Mouse (Mus musculus): Measurements from ENCODE around the gene Slc35c2.

The Slc35c2 gene

DNA sequence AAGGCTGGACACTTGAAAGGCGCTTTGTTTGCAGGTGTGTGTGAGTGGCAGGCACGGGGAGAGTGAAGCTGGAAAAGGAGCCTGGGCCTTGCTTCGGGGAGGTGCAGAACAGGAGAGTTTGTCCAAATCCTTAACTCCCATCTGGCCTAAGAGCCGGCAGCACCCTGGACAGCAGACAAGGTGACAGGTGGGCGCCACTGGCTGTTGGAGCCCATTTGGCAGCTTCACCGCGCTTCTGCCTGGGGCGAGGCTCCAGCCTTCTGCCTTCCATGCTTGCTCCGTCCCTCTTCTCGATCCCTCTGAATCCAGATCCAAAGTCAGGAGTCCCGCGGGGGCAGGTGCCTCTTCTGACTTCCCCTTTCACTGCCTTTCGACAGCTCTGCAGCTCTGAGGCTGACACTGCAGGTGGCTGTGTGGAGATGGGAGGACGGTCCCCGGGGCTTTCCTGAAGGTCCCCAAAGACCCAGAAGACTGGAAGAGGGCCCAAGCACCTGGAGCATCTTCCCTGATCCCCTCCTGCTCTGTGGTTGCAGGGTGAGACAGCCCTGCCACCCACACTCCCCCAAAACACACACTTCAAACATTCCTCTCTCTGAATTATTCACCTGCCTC, 48.0 kb downstream of the Slc35c2 start:
- no peak for DNase-seq (ENCODE audit: low read depth, low spot score)

DNA sequence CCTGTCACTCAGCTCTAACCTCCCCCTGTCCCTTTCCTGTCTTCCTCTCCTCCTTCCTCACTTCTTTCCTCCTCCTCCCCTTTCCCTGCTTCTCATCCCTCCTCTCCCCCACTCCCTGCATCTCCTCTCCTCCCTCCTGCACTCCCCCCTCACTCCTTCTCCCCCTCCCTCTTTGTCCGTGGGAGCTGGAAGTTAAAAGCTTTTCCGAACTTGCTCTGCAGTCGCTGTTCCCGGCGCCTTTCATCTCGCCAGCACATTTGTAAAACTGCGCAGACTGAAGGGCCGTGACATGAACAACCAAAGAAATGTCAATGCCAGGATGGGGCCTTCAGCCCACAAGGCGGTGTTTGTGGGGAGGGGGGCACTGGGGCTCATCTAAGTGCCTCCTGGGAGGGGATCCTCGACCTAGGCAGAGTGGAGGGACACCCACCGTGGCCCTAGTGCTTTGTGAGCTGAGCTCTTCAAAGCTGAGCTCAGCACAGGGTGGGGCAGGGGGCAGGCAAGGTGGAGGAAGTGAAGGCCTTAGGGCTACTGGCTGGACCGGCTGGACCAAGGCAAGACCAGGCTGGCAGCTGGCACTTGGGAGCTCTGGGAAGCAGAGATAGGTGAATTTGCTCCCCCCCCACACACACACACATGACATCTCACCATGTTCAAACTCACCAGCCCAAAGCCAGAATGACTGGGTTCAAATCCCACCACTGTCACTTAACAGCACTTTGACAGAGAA, 49.1 kb downstream of the Slc35c2 start:
- DNase-seq (ENCODE audit: low read depth, low spot score) = no peak

DNA sequence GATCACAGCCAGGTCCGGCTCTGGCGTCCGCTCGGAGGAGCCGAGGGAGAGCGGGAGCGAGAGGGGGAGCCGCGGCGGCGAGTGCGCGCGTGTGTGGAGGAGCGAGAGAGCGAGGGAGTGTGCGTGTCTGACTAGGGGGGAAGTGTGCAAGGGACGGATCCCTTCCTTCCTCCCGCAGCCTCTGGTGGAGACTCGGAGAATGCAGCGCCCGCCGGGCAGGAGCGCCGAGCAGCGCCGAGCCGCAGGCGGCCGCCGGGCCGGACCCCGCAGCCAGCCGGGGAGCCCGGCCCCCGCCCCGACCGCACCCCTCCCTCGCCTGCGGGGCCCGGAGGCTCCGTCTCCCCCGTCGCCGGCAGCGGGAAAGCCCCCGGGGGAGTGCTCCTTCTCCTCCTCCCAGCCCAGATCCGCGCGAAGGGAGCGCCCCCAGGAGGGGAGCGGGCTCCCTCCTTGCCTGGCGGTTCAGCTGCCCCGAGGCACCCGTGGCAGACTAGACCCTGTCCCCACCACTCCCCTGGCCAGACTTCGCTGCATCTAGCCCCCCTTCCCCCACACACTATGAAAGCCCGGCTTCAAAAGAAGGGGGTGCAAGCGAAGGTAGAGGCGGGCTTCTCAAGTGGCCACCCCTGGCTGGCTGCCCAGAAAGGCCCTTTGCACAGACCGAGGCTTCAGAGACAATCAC, 52.9 kb downstream of the Slc35c2 start, which contains the start of gene Cdh22:
Gene Cdh22 (minus strand): TSS at position 241 of the 679 bp plus-strand sequence.
- no peak for DNase-seq (ENCODE audit: low read depth, low spot score)

DNA sequence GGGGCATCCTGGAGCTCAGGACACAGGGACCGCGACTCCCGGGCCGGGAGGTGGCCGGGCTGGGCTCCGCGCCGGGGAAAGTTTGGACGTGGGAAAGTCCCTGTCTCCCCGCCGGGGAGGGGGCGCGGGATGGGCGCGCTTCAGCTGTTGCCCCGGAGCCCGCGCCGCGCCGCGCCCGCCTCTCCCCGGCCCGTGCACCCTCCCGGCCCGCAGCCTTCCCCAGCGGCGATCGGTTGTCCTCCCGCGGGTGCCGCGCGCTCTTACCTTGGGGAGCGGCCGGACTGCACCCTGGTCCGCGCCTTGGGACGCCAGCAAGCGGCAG, 53.4 kb downstream of the Slc35c2 start:
- DNase-seq (ENCODE audit: low read depth, low spot score) = no peak

DNA sequence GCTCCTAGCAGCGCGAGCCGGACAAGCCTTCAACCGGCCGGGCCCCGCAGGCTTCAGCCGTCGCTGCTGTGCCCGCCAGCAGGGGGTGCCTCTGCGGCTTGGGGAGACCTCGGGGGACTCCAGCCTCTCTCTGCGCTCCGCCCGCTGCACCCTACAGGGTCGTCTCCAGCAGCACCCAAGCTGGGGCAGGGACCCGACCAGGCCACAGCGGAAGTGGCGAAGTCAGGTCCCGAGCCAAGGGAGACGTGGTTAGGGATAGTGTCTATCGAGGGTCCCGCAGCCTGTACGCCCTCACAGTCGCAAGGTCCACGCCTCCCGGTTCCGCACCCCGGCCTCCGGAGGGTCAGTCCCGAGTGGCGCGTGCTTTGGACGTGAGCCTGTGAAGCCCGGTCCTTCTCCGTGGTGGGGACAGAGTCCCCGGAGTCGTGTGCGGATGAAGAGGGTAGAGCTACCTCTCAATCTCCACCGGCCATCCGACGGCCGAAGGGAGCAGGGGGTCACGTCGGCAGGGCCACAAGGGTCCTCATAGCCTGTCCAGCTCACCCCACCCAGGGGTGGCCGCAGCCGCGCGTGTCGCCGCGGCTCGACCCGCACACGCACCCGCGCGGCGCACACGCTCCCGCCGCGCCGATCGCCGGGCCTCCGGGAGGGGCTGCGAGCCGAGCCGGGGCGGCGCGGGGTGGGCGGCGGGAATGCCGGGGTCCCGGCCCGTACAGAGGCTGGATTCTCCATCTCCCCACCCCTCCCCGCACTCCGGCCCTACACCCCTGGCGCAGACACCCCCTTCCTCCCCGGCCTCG, 54.0 kb downstream of the Slc35c2 start:
- no peak for DNase-seq (ENCODE audit: low read depth, low spot score)

DNA sequence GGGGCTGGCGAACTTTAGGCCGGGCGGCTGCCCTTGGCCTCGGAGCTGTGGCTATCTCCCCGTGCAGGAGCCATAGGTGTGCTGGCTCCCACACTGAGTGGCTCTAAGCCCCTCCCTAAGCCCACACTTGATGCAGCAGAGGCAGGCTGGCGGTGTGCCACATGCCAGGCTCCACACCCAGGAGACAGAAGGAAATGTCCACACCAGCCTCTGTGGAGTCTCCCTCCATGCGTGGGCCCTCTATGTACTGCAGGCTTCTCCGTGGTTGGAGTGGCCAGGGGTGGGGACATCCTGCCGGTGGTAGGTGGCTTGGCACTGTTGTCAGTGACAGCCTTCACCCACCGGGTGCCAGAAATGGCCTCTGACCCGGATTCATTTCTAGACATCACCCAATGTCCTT, 58.6 kb downstream of the Slc35c2 start:
- no peak for DNase-seq (ENCODE audit: low read depth, low spot score)

All from WW6 (cell line).